Mouse (Mus musculus): ENCODE data around the gene Ugt1a9.
"Not testable (repeated sequence)": the region's sequence is repeated elsewhere in the genome, so short reads cannot be mapped to it uniquely, and the experiment has no call there.

The Ugt1a9 gene

GRCm38 (mm10) chr1:88070495-88070894, at the start of gene Ugt1a9:
Gene Ugt1a9, plus strand, starts transcription at chr1:88070800.
- TF ChIP-seq GATA4 (IDR thresholded peaks at IDR 0.05; ENCODE audit: insufficient replicate concordance, low read length): no peak

DNA sequence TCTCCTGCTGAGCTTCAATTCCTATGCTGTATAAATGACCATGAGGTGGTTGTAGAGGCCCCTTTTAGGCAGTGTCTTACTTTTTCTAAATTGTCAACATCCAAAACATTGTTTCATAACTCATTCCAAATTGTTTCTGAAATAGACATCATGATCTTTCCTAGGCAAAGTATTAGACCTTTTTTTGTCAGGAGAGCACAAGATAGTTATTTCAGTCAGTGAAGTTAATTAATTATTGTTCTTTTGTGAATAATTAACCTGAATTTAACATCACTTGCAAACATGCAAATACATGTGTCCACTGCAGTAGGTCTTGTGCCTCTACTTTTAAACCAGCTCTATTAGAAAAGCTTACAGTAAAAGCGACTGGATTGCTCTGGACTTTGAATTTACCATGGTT, 15.5 kb upstream of the Ugt1a9 start, which contains the start of gene Ugt1a10:
Ugt1a10 (plus strand) TSS at position 301 of the 400 bp plus-strand sequence.
- no peak for TF ChIP-seq GATA4 (IDR thresholded peaks at IDR 0.05; ENCODE audit: insufficient replicate concordance, low read length)

DNA sequence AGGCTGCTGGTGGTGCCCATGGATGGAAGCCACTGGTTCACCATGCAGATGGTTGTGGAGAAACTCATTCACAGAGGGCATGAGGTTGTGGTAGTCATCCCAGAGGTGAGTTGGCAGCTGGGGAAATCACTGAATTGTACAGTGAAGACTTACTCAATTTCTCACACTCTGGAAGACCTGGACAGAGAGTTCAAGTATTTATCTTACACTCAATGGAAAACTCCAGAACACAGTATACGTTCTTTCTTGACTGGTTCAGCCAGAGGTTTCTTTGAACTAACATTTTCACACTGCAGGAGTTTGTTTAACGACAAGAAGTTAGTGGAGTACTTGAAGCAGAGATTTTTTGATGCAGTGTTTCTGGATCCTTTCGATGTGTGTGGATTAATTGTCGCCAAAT, 302 bp downstream of the Ugt1a9 start:
- TF ChIP-seq GATA4 (IDR thresholded peaks at IDR 0.05; ENCODE audit: insufficient replicate concordance, low read length): no peak

- TF ChIP-seq GATA4 (IDR thresholded peaks at IDR 0.05; ENCODE audit: insufficient replicate concordance, low read length): no peak
These were observed 3.9 kb downstream of the Ugt1a9 start for GRCm38 (mm10) chr1:88074471-88074870.

DNA sequence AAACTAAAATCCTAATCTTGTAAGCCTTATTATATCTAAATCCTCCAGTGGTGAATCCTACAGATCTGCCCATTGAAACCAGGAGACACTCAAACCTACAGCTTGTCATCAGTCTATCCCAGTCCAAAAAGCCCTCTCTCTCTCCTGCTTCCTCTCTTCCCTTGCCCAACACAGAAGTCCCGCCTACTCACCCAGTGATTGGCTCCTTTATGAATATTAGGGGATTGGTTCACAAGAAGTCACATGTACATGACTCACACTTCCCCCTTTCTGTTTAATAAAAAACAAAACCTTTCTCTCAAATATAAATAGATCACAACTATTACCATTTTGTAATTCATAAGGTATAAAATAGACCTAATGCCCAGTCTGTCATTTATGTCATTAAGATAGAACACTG, 6.5 kb downstream of the Ugt1a9 start:
- TF ChIP-seq GATA4 (IDR thresholded peaks at IDR 0.05; ENCODE audit: insufficient replicate concordance, low read length): no peak

GRCm38 (mm10) chr1:88081670-88082069, 11.1 kb downstream of the Ugt1a9 start:
- TF ChIP-seq GATA4 (IDR thresholded peaks at IDR 0.05; ENCODE audit: insufficient replicate concordance, low read length): no peak

GRCm38 (mm10) chr1:88086125-88086524, 15.5 kb downstream of the Ugt1a9 start:
- peak; percentile 43; the same call in 1 of the 2 replicates for TF ChIP-seq GATA4 (IDR thresholded peaks at IDR 0.05; ENCODE audit: insufficient replicate concordance, low read length)

- TF ChIP-seq GATA4 (IDR thresholded peaks at IDR 0.05; ENCODE audit: insufficient replicate concordance, low read length): no peak
These were observed 16.9 kb downstream of the Ugt1a9 start, which contains the start of gene Ugt1a8 for GRCm38 (mm10) chr1:88087513-88087912. Gene Ugt1a8, plus strand, starts transcription at chr1:88087813.

DNA sequence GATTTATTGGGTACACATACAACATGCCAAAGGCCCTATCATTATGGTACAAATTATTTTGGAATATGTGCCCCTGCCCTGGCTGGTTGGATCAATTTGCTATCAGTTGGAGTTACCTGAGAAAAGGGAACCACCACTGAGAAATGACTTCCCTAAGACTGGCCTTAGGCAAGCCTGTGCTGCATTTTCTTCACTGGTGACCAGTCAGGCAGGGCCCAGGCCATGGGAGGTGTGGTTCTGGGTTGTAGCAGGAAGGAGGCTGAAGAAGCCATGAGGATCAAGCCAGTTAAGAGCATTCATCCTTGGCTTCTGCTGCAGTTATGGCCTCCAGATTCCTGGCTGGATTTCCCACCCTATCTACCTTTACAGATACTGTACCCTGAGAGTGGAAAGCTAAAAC, 21.7 kb downstream of the Ugt1a9 start:
- no peak for TF ChIP-seq GATA4 (IDR thresholded peaks at IDR 0.05; ENCODE audit: insufficient replicate concordance, low read length)

DNA sequence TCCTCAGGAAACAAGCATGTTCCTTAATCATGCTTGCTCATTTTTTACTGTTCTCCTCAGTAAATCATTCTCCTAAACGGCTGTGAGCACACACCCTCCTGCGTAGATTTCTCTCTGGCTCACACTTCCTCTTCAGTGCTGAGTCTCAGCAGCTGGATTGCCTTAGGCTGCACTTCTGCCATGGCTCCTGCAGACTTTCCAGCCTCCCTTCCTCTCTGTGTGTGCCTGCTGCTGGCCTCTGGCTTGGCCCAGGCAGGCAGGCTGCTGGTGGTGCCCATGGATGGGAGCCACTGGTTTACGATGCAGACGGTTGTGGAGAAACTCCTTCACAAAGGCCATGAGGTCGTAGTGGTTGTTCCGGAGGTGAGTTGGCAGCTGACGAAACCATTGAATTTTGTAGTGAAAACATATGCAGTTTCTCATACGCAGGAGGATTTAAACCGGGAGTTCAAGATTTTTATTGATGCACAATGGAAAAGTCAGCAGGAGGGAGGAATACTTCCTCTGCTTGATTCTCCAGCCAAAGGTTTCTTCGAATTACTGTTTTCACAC, 24.4 kb downstream of the Ugt1a9 start, which contains the start of gene Ugt1a7c:
Ugt1a7c (plus strand) TSS at position 122 of the 552 bp plus-strand sequence.
- no peak for TF ChIP-seq GATA4 (IDR thresholded peaks at IDR 0.05; ENCODE audit: insufficient replicate concordance, low read length)

- TF ChIP-seq GATA4 (IDR thresholded peaks at IDR 0.05; ENCODE audit: insufficient replicate concordance, low read length): not testable (repeated sequence)
These were observed 32.4 kb downstream of the Ugt1a9 start, which contains the start of gene Ugt1a6b for GRCm38 (mm10) chr1:88103019-88103418. Gene Ugt1a6b, plus strand, starts transcription at chr1:88103252.

- no peak for TF ChIP-seq GATA4 (IDR thresholded peaks at IDR 0.05; ENCODE audit: insufficient replicate concordance, low read length)
These were observed 34.2 kb downstream of the Ugt1a9 start for GRCm38 (mm10) chr1:88104667-88105430.

DNA sequence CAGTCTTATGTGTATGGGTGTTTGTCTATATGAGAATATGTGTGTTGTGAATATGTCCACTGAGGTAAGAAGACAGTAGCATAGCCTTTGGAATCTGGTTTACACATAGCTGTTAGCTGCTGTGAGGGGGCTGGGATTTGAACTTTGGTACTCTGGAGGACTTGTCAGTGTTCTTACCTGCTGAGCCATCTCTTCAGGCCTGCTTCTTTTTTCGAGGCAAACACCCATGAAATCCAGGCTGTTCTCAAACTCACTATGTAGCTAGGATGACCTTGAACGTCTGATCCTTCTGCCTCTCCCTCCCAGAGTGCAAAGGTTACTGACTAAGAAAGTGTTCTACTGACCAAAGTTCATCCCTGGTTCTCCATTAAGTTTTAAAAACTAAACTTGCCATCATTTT, 35.1 kb downstream of the Ugt1a9 start:
- TF ChIP-seq GATA4 (IDR thresholded peaks at IDR 0.05; ENCODE audit: insufficient replicate concordance, low read length): no peak

GRCm38 (mm10) chr1:88133908-88134456, 63.4 kb downstream of the Ugt1a9 start:
- no peak for TF ChIP-seq GATA4 (IDR thresholded peaks at IDR 0.05; ENCODE audit: insufficient replicate concordance, low read length)

- not testable (repeated sequence) for TF ChIP-seq GATA4 (IDR thresholded peaks at IDR 0.05; ENCODE audit: insufficient replicate concordance, low read length)
These were observed 63.9 kb downstream of the Ugt1a9 start, which contains the start of gene Ugt1a6a for GRCm38 (mm10) chr1:88134457-88135011. Gene Ugt1a6a, plus strand, starts transcription at chr1:88134809.

DNA sequence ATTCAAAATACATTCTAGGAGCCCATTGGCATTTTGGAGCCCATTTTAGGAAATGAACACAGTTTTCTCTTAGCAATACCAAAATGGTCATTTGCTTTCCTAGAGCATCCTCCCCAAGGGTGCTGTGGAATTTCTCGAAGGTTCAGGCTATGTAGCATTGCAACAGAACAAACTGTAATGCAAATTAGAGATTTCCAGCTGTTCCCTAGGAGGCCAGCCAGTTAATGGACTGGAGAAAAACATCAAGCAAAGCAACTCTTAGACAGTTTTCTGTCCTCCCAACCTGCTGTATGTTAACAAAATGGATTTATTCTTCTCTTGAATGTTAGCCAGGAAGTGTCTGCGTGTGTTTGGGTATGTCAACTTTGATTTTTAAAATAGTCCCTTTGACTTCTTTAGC, 66.0 kb downstream of the Ugt1a9 start:
- TF ChIP-seq GATA4 (IDR thresholded peaks at IDR 0.05; ENCODE audit: insufficient replicate concordance, low read length): no peak

Measured in liver, adult (tissue).